Mouse (Mus musculus): ENCODE measurements at regions not wholly inside any gene's neighbourhood (a gene's known extent, or its start where the extent isn't known, plus 50 kb on each side); places are given as distances from the start of the nearest gene placed in this dataset.

DNA sequence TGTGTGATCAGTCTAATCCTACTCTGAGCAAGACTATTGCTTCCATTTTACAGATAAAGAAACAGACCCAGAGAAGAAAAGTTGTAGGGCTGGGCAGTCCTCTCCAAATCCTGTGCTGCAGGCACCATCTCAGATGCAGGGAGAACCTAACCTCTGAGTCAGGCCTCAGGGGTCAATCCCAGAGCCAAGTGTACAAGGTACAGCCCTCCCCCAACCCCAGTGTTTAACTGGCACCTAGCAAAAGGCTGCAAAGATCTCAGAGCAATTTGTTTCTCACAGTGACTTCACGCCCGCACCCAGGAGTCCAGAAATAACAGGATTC, 464.8 kb downstream of the Ajap1 start:
- Histone ChIP-seq H3K4me1 (ENCODE audit: control insufficient read depth, insufficient read depth, low read length) (0 out of 2 replicates have a peak, but pooled peaks cover 4% of the 10 kb centered on the region), H3K27me3 (ENCODE audit: control insufficient read depth, insufficient read depth, low read length) (no peaks in the 10 kb centered on the region), H3K4me3 (ENCODE audit: low read depth, low read length) (no peak overlapping the region), H3K9me3 (ENCODE audit: control insufficient read depth, low read depth, low read length) (no peaks in the 10 kb centered on the region), H3K36me3 (ENCODE audit: control insufficient read depth, insufficient read depth, low read length) (no peaks in the 10 kb centered on the region), H3K4me2 (replicated peaks; ENCODE audit: low read depth, low read length) (peak overlapping the region; percentile 40), H3K27ac (ENCODE audit: low read length) (no peak overlapping the region), H3K9ac (replicated peaks; ENCODE audit: low read depth, low read length) (no peak overlapping the region)
- ATAC-seq (ENCODE audit: insufficient number of reproducible peaks, insufficient read depth, low FRiP score, low read depth) = no peak; the same call in 1 of the 2 replicates
- 42% methylated on average over 2 of the region's 2 CpGs for WGBS

- H3K4me2 ChIP-seq (replicated peaks; ENCODE audit: low read depth, low read length) = no peak overlapping the region
- no peaks in the 10 kb centered on the region for H3K27me3 ChIP-seq (ENCODE audit: control insufficient read depth, insufficient read depth, low read length)
- H3K9me3 ChIP-seq (ENCODE audit: control insufficient read depth, low read depth, low read length) = no peaks in the 10 kb centered on the region
- no peaks in the 10 kb centered on the region for H3K36me3 ChIP-seq (ENCODE audit: control insufficient read depth, insufficient read depth, low read length)
- H3K27ac ChIP-seq (ENCODE audit: low read length) = no peak overlapping the region
- no peak overlapping the region for H3K9ac ChIP-seq (replicated peaks; ENCODE audit: low read depth, low read length)
- no peak for ATAC-seq (ENCODE audit: insufficient number of reproducible peaks, insufficient read depth, low FRiP score, low read depth)
- H3K4me3 ChIP-seq (ENCODE audit: low read depth, low read length) = no peak overlapping the region
- WGBS = 52% methylated on average over 3 of the region's 3 CpGs
- no peaks in the 10 kb centered on the region for H3K4me1 ChIP-seq (ENCODE audit: control insufficient read depth, insufficient read depth, low read length)
Measured at GRCm38 (mm10) chr4:153003338-153003737, 479.3 kb downstream of the Ajap1 start.

GRCm38 (mm10) chr4:153002516-153002915, 480.1 kb downstream of the Ajap1 start:
- H3K36me3 ChIP-seq (ENCODE audit: control insufficient read depth, insufficient read depth, low read length) = no peaks in the 10 kb centered on the region
- WGBS = 76% methylated on average over 4 of the region's 4 CpGs
- no peak overlapping the region for H3K9ac ChIP-seq (replicated peaks; ENCODE audit: low read depth, low read length)
- no peaks in the 10 kb centered on the region for H3K27me3 ChIP-seq (ENCODE audit: control insufficient read depth, insufficient read depth, low read length)
- no peaks in the 10 kb centered on the region for H3K4me1 ChIP-seq (ENCODE audit: control insufficient read depth, insufficient read depth, low read length)
- no peak overlapping the region for H3K4me3 ChIP-seq (ENCODE audit: low read depth, low read length)
- no peak overlapping the region for H3K27ac ChIP-seq (ENCODE audit: low read length)
- H3K4me2 ChIP-seq (replicated peaks; ENCODE audit: low read depth, low read length) = no peak overlapping the region
- ATAC-seq (ENCODE audit: insufficient number of reproducible peaks, insufficient read depth, low FRiP score, low read depth) = no peak
- no peaks in the 10 kb centered on the region for H3K9me3 ChIP-seq (ENCODE audit: control insufficient read depth, low read depth, low read length)

- Histone ChIP-seq H3K9me3 (ENCODE audit: control insufficient read depth, low read depth, low read length) (no peaks in the 10 kb centered on the region), H3K4me2 (replicated peaks; ENCODE audit: low read depth, low read length) (no peak overlapping the region)
- no peak for ATAC-seq (ENCODE audit: insufficient number of reproducible peaks, insufficient read depth, low FRiP score, low read depth)
Measured at GRCm38 (mm10) chr4:153001761-153002160, 480.9 kb downstream of the Ajap1 start.

GRCm38 (mm10) chr4:152999526-152999925, 483.1 kb downstream of the Ajap1 start:
- no peaks in the 10 kb centered on the region for H3K9me3 ChIP-seq (ENCODE audit: control insufficient read depth, low read depth, low read length)
- H3K36me3 ChIP-seq (ENCODE audit: control insufficient read depth, insufficient read depth, low read length) = no peaks in the 10 kb centered on the region
- no peak for ATAC-seq (ENCODE audit: insufficient number of reproducible peaks, insufficient read depth, low FRiP score, low read depth)
- H3K4me1 ChIP-seq (ENCODE audit: control insufficient read depth, insufficient read depth, low read length) = no peaks in the 10 kb centered on the region
- H3K9ac ChIP-seq (replicated peaks; ENCODE audit: low read depth, low read length) = no peak overlapping the region
- H3K4me3 ChIP-seq (ENCODE audit: low read depth, low read length) = no peak overlapping the region
- no peaks in the 10 kb centered on the region for H3K27me3 ChIP-seq (ENCODE audit: control insufficient read depth, insufficient read depth, low read length)
- WGBS = 48% methylated on average over 18 of the region's 18 CpGs
- no peak overlapping the region for H3K27ac ChIP-seq (ENCODE audit: low read length)
- H3K4me2 ChIP-seq (replicated peaks; ENCODE audit: low read depth, low read length) = no peak overlapping the region

More at GRCm38 (mm10) chr4:153001761-153002160, 480.9 kb downstream of the Ajap1 start:
- H3K27ac ChIP-seq (ENCODE audit: low read length) = no peak overlapping the region
- no peak overlapping the region for H3K4me3 ChIP-seq (ENCODE audit: low read depth, low read length)
- no peaks in the 10 kb centered on the region for H3K4me1 ChIP-seq (ENCODE audit: control insufficient read depth, insufficient read depth, low read length)
- no peaks in the 10 kb centered on the region for H3K27me3 ChIP-seq (ENCODE audit: control insufficient read depth, insufficient read depth, low read length)
- WGBS = 91% methylated on average over 6 of the region's 6 CpGs
- H3K36me3 ChIP-seq (ENCODE audit: control insufficient read depth, insufficient read depth, low read length) = no peaks in the 10 kb centered on the region
- H3K9ac ChIP-seq (replicated peaks; ENCODE audit: low read depth, low read length) = no peak overlapping the region

DNA sequence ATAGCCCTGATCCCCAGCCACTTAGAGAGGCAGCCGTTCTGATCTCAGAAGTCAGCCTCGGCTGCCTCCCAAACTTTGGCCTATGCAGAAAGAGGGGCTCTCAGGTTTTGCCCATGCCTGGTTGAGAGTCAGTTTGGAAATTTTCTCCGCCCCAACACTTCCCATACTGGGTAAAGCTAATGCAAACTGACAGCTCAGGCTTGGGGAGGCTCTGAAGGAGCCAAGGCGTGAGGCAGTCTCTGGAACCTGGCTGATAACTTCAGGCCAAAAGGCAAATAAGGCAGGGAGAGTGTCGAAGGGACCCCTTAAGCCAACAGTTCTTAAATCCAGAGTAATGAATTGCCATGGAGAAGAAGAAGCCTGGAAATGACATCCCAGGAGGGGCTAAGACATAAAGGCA, 485.4 kb downstream of the Ajap1 start:
- no peak for ATAC-seq (ENCODE audit: insufficient number of reproducible peaks, insufficient read depth, low FRiP score, low read depth)
- H3K4me1 ChIP-seq (ENCODE audit: control insufficient read depth, insufficient read depth, low read length) = no peaks in the 10 kb centered on the region
- 76% methylated on average over 5 of the region's 5 CpGs for WGBS

GRCm38 (mm10) chr4:152996641-152997040, 486.0 kb downstream of the Ajap1 start:
- no peak overlapping the region for H3K4me3 ChIP-seq (ENCODE audit: low read depth, low read length)
- no peak overlapping the region for H3K9ac ChIP-seq (replicated peaks; ENCODE audit: low read depth, low read length)
- no peaks in the 10 kb centered on the region for H3K9me3 ChIP-seq (ENCODE audit: control insufficient read depth, low read depth, low read length)
- H3K27me3 ChIP-seq (ENCODE audit: control insufficient read depth, insufficient read depth, low read length) = no peaks in the 10 kb centered on the region
- H3K36me3 ChIP-seq (ENCODE audit: control insufficient read depth, insufficient read depth, low read length) = no peaks in the 10 kb centered on the region
- no peak overlapping the region for H3K4me2 ChIP-seq (replicated peaks; ENCODE audit: low read depth, low read length)
- no peak for ATAC-seq (ENCODE audit: insufficient number of reproducible peaks, insufficient read depth, low FRiP score, low read depth)
- H3K4me1 ChIP-seq (ENCODE audit: control insufficient read depth, insufficient read depth, low read length) = no peaks in the 10 kb centered on the region
- H3K27ac ChIP-seq (ENCODE audit: low read length) = no peak overlapping the region
- 76% methylated on average over 2 of the region's 2 CpGs for WGBS

More for the DNA sequence above, 485.4 kb downstream of the Ajap1 start:
- H3K9ac ChIP-seq (replicated peaks; ENCODE audit: low read depth, low read length) = no peak overlapping the region
- no peak overlapping the region for H3K27ac ChIP-seq (ENCODE audit: low read length)
- no peaks in the 10 kb centered on the region for H3K9me3 ChIP-seq (ENCODE audit: control insufficient read depth, low read depth, low read length)
- no peaks in the 10 kb centered on the region for H3K36me3 ChIP-seq (ENCODE audit: control insufficient read depth, insufficient read depth, low read length)
- H3K4me3 ChIP-seq (ENCODE audit: low read depth, low read length) = no peak overlapping the region
- no peak overlapping the region for H3K4me2 ChIP-seq (replicated peaks; ENCODE audit: low read depth, low read length)
- no peaks in the 10 kb centered on the region for H3K27me3 ChIP-seq (ENCODE audit: control insufficient read depth, insufficient read depth, low read length)

- WGBS = 48% methylated on average over 5 of the region's 5 CpGs
Measured at GRCm38 (mm10) chr4:152995052-152995595, 487.5 kb downstream of the Ajap1 start.

GRCm38 (mm10) chr4:152994206-152994605, 488.4 kb downstream of the Ajap1 start:
- ATAC-seq (ENCODE audit: insufficient number of reproducible peaks, insufficient read depth, low FRiP score, low read depth) = no peak
- Histone ChIP-seq H3K4me1 (ENCODE audit: control insufficient read depth, insufficient read depth, low read length) (no peaks in the 10 kb centered on the region), H3K36me3 (ENCODE audit: control insufficient read depth, insufficient read depth, low read length) (no peaks in the 10 kb centered on the region), H3K9ac (replicated peaks; ENCODE audit: low read depth, low read length) (no peak overlapping the region), H3K9me3 (ENCODE audit: control insufficient read depth, low read depth, low read length) (no peaks in the 10 kb centered on the region), H3K4me3 (ENCODE audit: low read depth, low read length) (no peak overlapping the region), H3K4me2 (replicated peaks; ENCODE audit: low read depth, low read length) (no peak overlapping the region), H3K27me3 (ENCODE audit: control insufficient read depth, insufficient read depth, low read length) (no peaks in the 10 kb centered on the region), H3K27ac (ENCODE audit: low read length) (no peak overlapping the region)
- WGBS = 67% methylated on average over 3 of the region's 3 CpGs

More at GRCm38 (mm10) chr4:152995052-152995595, 487.5 kb downstream of the Ajap1 start:
- Histone ChIP-seq H3K27ac (ENCODE audit: low read length) (no peak overlapping the region), H3K4me2 (replicated peaks; ENCODE audit: low read depth, low read length) (no peak overlapping the region), H3K27me3 (ENCODE audit: control insufficient read depth, insufficient read depth, low read length) (no peaks in the 10 kb centered on the region), H3K9me3 (ENCODE audit: control insufficient read depth, low read depth, low read length) (no peaks in the 10 kb centered on the region), H3K9ac (replicated peaks; ENCODE audit: low read depth, low read length) (no peak overlapping the region), H3K4me1 (ENCODE audit: control insufficient read depth, insufficient read depth, low read length) (no peaks in the 10 kb centered on the region), H3K4me3 (ENCODE audit: low read depth, low read length) (no peak overlapping the region), H3K36me3 (ENCODE audit: control insufficient read depth, insufficient read depth, low read length) (no peaks in the 10 kb centered on the region)
- no peak for ATAC-seq (ENCODE audit: insufficient number of reproducible peaks, insufficient read depth, low FRiP score, low read depth)
